Mouse (Mus musculus) lung, postnatal 4 days (tissue): ENCODE results near the gene Nme7.

Source experiments
- DNase-seq, 2 experiments: peaks; one replicate each; pipeline ENCODE4 v3.0.0; 2021

Gene Nme7

DNA sequence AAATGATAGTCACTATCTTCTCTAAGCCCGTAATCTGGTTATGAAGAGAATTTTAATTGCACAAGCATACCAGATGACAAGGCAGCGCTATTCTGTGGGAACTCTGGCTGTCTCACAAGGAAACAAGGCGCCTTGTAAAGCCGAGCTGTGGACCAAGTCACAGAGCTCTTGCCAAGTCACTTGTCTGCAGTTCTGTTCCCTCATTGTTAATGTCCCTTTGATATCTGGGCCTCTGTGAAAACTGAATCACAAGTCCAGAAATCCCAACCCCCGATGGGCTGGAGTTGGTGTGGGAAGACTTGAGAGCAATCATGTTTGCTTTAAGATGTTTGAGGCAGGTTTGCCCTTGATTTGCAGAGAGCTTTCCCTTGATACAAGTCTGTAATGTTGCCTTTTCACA lies 16.8 kb downstream of the Nme7 start:
- peak in 1 of 2 experiments; percentile 36 for DNase-seq

- DNase-seq, result no peak
Observed at GRCm38 (mm10) chr1:164321408-164321807, 17.5 kb downstream of the Nme7 start.

GRCm38 (mm10) chr1:164322987-164323650 lies 19.2 kb downstream of the Nme7 start:
- DNase-seq, result no peak

DNA sequence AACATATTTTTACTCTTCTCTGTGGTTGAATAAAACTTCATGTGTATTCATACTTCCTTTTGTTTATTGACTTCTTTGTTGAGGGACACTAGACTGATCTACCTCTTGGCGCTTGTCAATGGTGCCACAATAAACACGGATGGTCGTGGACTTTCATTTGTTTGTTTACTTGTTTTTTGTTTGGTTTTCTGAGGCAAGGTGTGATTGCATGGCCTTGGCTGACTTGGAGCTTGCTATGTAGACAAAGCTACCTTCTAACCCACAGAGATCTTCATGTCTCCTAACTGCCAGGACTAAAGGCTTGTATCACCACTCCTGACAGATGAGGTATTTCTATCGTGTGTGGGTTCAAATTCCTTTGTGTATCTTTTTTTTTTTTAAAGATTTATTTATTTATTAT lies 20.3 kb downstream of the Nme7 start:
- no peak for DNase-seq

- DNase-seq, result no peak
Observed at GRCm38 (mm10) chr1:164324878-164325277, 21.0 kb downstream of the Nme7 start.

DNA sequence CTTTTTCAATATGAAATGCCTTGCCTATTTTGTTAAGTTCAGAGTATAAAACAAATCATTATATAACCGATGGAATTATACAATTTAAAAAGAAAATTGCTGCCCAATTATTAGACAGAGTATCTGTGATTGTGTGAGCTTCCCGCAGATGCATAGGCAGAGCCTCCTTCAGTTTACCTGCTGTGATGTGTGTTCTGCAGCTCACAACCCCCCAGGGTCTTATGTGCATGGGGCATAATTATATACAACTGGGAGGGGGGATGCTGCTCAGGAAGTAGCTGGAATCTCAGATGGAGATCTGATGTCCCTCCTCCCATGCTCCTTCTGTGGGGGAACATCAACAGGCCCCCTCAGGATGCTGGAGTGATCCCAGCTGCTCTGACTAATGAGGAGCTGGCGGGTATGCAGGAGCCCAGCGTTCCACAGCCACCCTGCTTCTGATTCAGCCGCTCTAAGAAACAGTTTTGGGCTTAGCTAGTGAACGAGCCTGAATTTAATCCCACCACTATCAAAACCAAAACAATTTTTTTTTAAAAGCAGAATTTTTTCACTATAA lies 22.8 kb downstream of the Nme7 start:
- peak in 1 of 2 experiments; percentile 45 for DNase-seq

GRCm38 (mm10) chr1:164327764-164328163 lies 23.8 kb downstream of the Nme7 start:
- DNase-seq, result no peak

DNA sequence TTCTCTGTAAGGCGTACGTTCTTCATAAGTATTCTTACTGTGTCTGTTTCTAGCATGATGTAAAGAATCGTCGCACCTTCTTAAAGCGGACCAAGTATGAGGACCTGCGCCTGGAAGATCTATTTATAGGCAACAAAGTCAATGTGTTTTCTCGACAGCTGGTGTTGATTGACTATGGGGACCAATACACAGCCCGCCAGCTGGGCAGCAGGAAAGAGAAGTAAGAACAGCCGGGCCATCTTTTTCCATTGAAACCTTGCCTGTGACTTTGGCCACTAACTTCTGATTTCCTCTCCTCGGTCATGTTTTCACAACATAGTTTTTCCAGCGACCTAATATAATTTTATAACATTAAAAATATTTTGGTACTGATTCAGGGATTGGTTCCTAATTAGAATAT lies 28.6 kb downstream of the Nme7 start:
- DNase-seq, result no peak

- no peak for DNase-seq
Observed at GRCm38 (mm10) chr1:164335435-164335834, 31.5 kb downstream of the Nme7 start.

- DNase-seq, result no peak
Observed at GRCm38 (mm10) chr1:164335846-164336245, 31.9 kb downstream of the Nme7 start.

DNA sequence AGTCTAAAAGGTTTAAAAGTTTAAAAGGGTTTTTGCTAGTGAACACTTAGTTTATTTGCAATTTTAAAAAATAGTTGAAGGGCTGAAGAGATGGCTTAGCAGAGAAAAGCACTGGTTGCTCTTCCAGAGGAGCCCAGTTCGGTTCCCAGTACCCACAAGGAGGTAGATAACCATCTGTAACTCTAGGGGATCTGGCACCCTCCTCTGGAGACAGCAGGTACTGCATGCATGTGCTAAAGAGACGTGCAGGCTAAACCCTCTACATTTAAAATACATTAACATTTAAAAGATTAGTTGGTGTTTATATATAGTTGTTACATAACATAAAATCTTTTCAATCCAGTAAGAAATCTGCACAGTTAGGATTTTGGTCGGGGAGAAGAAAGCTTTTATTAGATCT lies 38.2 kb downstream of the Nme7 start:
- peak in 1 of 2 experiments; percentile 33 for DNase-seq

DNA sequence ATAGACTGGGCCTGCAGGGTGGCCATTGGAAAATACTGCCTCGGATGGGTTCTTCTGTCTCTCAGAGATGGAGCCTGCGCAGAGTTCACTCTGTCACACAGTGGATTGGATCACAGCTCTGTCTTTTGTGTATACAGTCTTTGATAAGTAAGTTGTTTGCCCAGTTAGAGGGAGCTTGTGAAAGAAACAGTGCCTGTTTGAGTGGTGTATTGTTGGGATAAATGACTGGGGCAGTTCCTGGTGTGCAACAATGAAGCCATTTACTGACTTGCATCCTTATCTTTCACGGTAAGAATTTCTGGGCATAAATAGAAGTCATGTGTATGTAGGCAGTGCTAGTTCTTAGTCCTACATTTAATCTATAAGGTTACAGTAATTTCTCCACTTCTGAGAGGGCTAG lies 49.5 kb downstream of the Nme7 start:
- DNase-seq, result no peak

GRCm38 (mm10) chr1:164357995-164358394 lies 54.1 kb downstream of the Nme7 start:
- DNase-seq, result no peak

GRCm38 (mm10) chr1:164361997-164362396 lies 58.1 kb downstream of the Nme7 start:
- DNase-seq, result no peak

- DNase-seq, result peak; percentile 62 to 77
Observed at GRCm38 (mm10) chr1:164366156-164367128, 62.5 kb downstream of the Nme7 start.

DNA sequence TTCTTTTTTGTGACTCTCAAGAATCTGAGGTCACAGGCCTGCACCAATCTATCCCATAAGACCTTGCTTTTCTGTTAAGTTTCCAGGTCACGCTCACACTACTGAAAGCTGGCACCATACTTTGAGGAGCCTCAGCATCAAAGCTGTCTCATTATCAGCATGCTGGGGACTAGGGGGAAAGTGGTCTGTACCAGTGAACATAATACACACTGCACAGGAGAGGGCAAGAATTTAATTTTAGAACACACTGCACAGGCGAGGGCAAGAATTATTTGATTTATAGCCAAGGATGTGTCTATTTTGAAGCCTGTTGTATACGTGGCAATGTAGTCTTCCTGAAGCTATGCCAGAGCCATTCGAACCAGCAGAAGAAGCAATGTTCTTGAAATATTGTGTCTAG lies 64.2 kb downstream of the Nme7 start:
- no peak for DNase-seq

DNA sequence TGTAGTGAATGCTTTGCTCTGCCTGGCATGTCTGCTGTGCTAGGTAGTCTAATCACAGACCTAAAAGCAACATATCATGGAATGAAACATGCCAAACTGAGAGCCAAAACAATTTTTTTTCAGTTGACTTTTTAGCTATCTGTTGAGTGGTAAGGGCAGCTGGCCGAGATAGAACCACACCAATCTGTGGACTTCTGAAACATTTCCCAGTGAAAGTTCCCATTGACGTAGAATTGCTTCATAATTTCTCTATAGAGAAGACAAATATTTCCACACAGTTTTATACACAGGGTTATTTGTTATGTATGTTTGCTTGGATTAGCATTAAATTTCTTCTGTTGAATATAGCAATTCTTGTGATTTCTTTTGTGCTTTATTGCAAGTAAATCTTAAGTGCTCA lies 65.9 kb downstream of the Nme7 start:
- DNase-seq, result no peak

- no peak for DNase-seq
Observed at GRCm38 (mm10) chr1:164373029-164373428, 69.1 kb downstream of the Nme7 start.

- DNase-seq, result no peak
Observed at GRCm38 (mm10) chr1:164374020-164374419, 70.1 kb downstream of the Nme7 start.

- no peak for DNase-seq
Observed at GRCm38 (mm10) chr1:164375626-164376025, 71.7 kb downstream of the Nme7 start.

DNA sequence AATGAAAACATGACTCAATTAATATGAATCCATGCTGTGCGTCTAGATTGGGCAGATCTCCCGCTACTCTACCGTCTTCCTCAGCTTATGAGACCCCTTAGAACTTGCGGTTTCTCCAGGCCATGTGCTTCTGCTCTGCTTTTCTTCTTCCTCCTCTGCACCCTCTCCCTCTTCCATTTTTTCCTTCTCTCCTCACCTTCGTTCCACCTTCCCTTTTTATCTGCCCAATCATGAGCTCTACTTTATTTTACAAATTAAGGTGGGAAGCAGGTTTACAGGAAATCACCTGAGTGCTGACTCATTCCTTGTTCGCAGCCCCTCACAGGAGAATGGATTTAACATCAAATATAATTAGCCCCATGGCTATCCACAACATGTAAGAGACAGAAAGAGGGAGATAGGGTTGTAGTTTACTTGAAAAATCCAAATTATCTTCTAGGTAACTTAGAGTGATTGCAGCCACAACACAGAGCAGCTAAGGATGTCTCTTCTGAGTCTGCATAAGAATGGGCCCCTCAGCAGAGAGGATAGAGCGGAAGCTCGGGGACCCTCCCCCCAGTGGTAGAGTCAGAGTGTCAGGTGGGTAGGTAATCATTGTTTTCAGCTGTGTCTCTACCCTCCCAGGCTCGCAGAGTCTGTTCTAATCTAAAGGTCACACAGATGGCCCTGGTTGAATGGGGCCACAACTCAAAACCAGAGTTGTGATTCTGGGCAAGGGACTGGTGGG lies 73.0 kb downstream of the Nme7 start:
- DNase-seq, result no peak

DNA sequence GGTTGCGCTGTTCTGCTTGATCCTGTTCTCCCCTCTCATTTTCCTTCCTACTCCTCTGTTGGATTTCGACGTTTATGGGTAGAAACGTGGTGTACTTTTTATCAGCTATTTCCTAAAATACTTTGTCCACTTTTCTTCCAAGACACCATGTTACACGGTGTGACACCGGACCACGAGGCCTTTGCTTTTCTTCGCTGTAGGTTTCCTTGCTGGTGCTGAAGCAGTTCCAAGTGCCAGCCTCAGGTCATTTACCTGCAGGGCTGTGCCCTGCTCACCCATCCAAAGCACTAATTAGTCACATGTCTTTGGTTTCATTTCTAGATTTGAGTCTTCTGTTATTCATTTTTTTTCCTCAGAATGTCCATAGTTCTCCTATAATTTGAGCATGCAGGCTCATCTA lies 79.7 kb downstream of the Nme7 start:
- no peak for DNase-seq

GRCm38 (mm10) chr1:164384354-164384753 lies 80.4 kb downstream of the Nme7 start:
- no peak for DNase-seq
